In the genomic region with DNA sequence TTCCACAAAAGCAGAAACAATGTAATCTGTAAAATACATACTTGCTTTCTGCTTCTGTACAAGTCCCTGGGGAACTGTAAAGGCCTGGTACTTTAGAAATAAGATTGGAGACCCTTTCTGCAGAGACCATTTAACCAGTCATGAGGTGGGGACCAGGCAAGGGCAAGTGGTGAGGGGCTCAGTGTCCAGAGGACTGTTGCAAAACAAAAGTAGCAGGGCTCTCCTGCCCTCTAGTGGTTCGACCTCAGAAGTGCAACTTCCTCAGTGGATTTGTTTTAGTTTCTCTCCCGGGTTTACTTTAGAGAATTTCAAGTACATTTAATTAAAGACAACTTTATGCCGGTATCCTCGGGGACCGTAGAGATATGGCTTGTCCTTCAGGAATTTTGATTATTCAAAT, we compare ENCODE assay signal across 8 mouse cellular contexts.
DNase-seq lines count a peak whose midpoint lies in the region; ATAC-seq and TF ChIP-seq lines count a peak whose summit lies in the region.

No protein-coding gene starts in this region.

- intact Hi-C loops in gastrocnemius, adult 2 months (cut with DNase I), result loop anchor here (1.0 to 5.0 kb wide), 2 partner anchors 74 to 380 kb away; no protein-coding TSS in a partner anchor
- intact Hi-C loops in heart, postnatal 14 days (cut with DNase I), result loop anchor here (2.0 to 5.0 kb wide), 2 partner anchors 71 to 380 kb away; no protein-coding TSS in a partner anchor

- H3K27ac ChIP-seq in gastrocnemius, adult 2 months, result no peak overlapping the region
- H3K27ac ChIP-seq in cortical plate, adult 2 months (ENCODE audit: insufficient read depth, low read length), result no peak overlapping the region
- H3K27ac ChIP-seq in midbrain, embryonic 12.5 days (replicated peaks), result no peak overlapping the region

- H3K9me3 ChIP-seq in midbrain, embryonic 12.5 days, result no peaks in the 10 kb centered on the region

- no peak overlapping the region for H3K4me2 ChIP-seq in midbrain, embryonic 12.5 days (replicated peaks)

- no peak for ATAC-seq in Patski
- peak; percentile 80 for ATAC-seq in midbrain, embryonic 12.5 days (ENCODE audit: low FRiP score, low read depth)

- no peak overlapping the region for H3K9ac ChIP-seq in midbrain, embryonic 12.5 days (replicated peaks)

- H3K36me3 ChIP-seq in midbrain, embryonic 12.5 days, result no peaks in the 10 kb centered on the region

- WGBS in midbrain, embryonic 12.5 days, result 10% methylated on average over 5 of the region's 5 CpGs

- no peaks in the 10 kb centered on the region for H3K27me3 ChIP-seq in Patski
- no peaks in the 10 kb centered on the region for H3K27me3 ChIP-seq in midbrain, embryonic 12.5 days

- POLR2A ChIA-PET in Patski (lab: Charles Lee), result no interaction called here

- TF ChIP-seq CTCF in gastrocnemius, adult 2 months (IDR thresholded peaks at IDR 0.05), result peak; percentile 92
- peak; percentile 84 for TF ChIP-seq CTCF in Patski (IDR thresholded peaks at IDR 0.05)
- TF ChIP-seq CTCF in cortical plate, adult 2 months (IDR thresholded peaks at IDR 0.05; ENCODE audit: extremely low read depth, insufficient read depth, low read length), result peak; percentile 79

- in situ Hi-C loops in Patski (cut with MboI; ENCODE audit: low pct_unique_long_range_greater_than_20kb), result loop anchor here (5.0 kb wide), 1 partner anchor 75 kb away; no protein-coding TSS in a partner anchor

- CTCF ChIA-PET in Patski (lab: Charles Lee), result interaction anchor here (2.1 to 5.4 kb wide), 2 partner anchors 73 to 379 kb away, joined by 8 to 49 read pairs; no protein-coding TSS in a partner anchor

- no peaks in the 10 kb centered on the region for H3K4me1 ChIP-seq in cortical plate, adult 2 months (ENCODE audit: control insufficient read depth, insufficient read depth, low read length)
- H3K4me1 ChIP-seq in midbrain, embryonic 12.5 days, result no peaks in the 10 kb centered on the region

- H3K4me3 ChIP-seq in gastrocnemius, adult 2 months, result peak overlapping the region; percentile 26; the same call in 1 of the 2 replicates
- H3K4me3 ChIP-seq in cortical plate, adult 2 months (ENCODE audit: insufficient read depth, low read length), result no peak overlapping the region
- no peak overlapping the region for H3K4me3 ChIP-seq in midbrain, embryonic 12.5 days

- no peak for TF ChIP-seq POLR2A in cortical plate, adult 2 months (IDR thresholded peaks at IDR 0.05; ENCODE audit: extremely low read depth, insufficient read depth, low read length)

- DNase-seq in gastrocnemius, adult 2 months, result peak; percentile 38
- DNase-seq in gastrocnemius, postnatal 25 days, result no peak
- peak; percentile 6 for DNase-seq in Patski (ENCODE audit: low read depth, low spot score)
- peak; percentile 32 to 55 for DNase-seq in heart, postnatal 14 days
- peak; percentile 31 to 43 for DNase-seq in layer of hippocampus, postnatal 36 days
- DNase-seq in testis, postnatal 14 days (ENCODE audit: low spot score), result peak; percentile 27
